Mouse (Mus musculus): Measurements from ENCODE around the gene Itga6. TPM values are rescaled to one million over a fixed set of nuclear protein-coding genes. Genes with fewer than 3 reads are reported as not detected.

The Itga6 gene
- total and polyA plus RNA-seq, 3 experiments = 1.0 to 2.7 TPM; not detected in 1

- no peak for TF ChIP-seq MYB (IDR thresholded peaks at IDR 0.05; ENCODE audit: low read depth, low read length)
- TF ChIP-seq GABPA (IDR thresholded peaks at IDR 0.05; ENCODE audit: low read depth, low read length) = no peak; the same call in 1 of the 2 replicates
- peak; percentile 87 for TF ChIP-seq GATA1 (IDR thresholded peaks at IDR 0.05; ENCODE audit: low read depth, low read length)
- peak; percentile 87 for TF ChIP-seq ETS1 (IDR thresholded peaks at IDR 0.05; ENCODE audit: low read depth, low read length)
- TF ChIP-seq CHD1 (IDR thresholded peaks at IDR 0.05; ENCODE audit: low read depth, low read length) = peak; percentile 16; the same call in 1 of the 2 replicates
- TF ChIP-seq MAFK (IDR thresholded peaks at IDR 0.05; ENCODE audit: borderline replicate concordance, low read depth, low read length) = peak; percentile 72; the same call in 1 of the 2 replicates
- TF ChIP-seq MEF2A (IDR thresholded peaks at IDR 0.05; ENCODE audit: extremely low read depth, insufficient replicate concordance, low read depth, low read length, poor library complexity, severe bottlenecking) = no peak
- TF ChIP-seq ZKSCAN1 (IDR thresholded peaks at IDR 0.05; ENCODE audit: low read depth, low read length) = no peak
- TF ChIP-seq TBP (IDR thresholded peaks at IDR 0.05; ENCODE audit: low read depth, low read length) = peak; percentile 89
These were observed 128.3 kb downstream of the Itga6 start (continued) for GRCm38 (mm10) chr2:71873474-71874322.

DNA sequence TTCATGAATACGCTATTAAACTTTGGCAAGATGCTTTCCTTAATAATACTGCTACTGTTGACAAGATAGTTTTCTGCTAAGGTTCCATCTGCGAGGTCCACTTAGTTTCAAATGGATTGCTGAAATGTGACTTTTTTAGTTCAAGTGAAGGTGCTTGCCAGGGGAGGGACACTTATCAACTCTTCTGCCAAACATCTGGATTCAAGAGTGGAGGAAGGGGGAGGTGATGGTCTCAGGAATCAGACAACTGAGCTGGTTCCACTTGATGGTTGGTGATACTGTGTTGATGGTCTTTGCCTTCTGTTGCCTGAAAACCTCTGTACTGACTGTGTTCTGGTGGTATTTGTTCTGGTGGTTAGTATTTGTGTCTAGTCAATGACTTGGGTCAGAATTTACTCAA is 129.0 kb downstream of the Itga6 start:
- H3K9me3 ChIP-seq (replicated peaks; ENCODE audit: insufficient read depth, low read length) = no peaks in the 10 kb centered on the region
- peaks cover 0 to 17% of the 10 kb centered on the region in 2 experiments; a peak in 2 of 4 replicates for H3K36me3 ChIP-seq (ENCODE audit: control insufficient read depth in 1 of 2, insufficient read depth in 2 of 2, low read length in 2 of 2)
- TF ChIP-seq MYC (IDR thresholded peaks at IDR 0.05; ENCODE audit: low read depth, low read length) (no peak), TAL1 (IDR thresholded peaks at IDR 0.05; ENCODE audit: low read length) (peak; percentile 42)
- no peak overlapping the region for H3K9ac ChIP-seq (ENCODE audit: control insufficient read depth, low read depth, low read length, poor library complexity, severe bottlenecking)
- H3K4me3 ChIP-seq (ENCODE audit: control insufficient read depth in 1 of 2, insufficient read depth in 1 of 2, low read depth in 2 of 2, low read length in 2 of 2) = peak overlapping the region in 1 of 2 experiments; percentile 71; a peak in 2 of 4 replicates
- H3K27ac ChIP-seq (ENCODE audit: control insufficient read depth, low read depth, low read length) = peak overlapping the region; percentile 60
- H3K79me2 ChIP-seq (ENCODE audit: control insufficient read depth, insufficient read depth, low read length, poor library complexity) = no peaks in the 10 kb centered on the region; the same call in 1 of the 2 replicates
- H3K4me1 ChIP-seq (ENCODE audit: control insufficient read depth in 1 of 2, insufficient read depth in 2 of 2, low read length in 2 of 2) = peaks cover 4 to 15% of the 10 kb centered on the region in 2 experiments
- DNase-seq (ENCODE audit: low read depth, low spot score) = peak; percentile 71
- H3K27me3 ChIP-seq (ENCODE audit: control insufficient read depth in 1 of 2, insufficient read depth in 2 of 2, low read length in 2 of 2) = no peaks in the 10 kb centered on the region

- no peak overlapping the region for H3K9ac ChIP-seq (ENCODE audit: control insufficient read depth, low read depth, low read length, poor library complexity, severe bottlenecking)
- H3K4me1 ChIP-seq (ENCODE audit: control insufficient read depth in 1 of 2, insufficient read depth in 2 of 2, low read length in 2 of 2) = peaks cover 4 to 18% of the 10 kb centered on the region in 2 experiments
- H3K27ac ChIP-seq (ENCODE audit: control insufficient read depth, low read depth, low read length) = no peak overlapping the region; the same call in 1 of the 2 replicates
- peaks cover under 1 to 20% of the 10 kb centered on the region in 2 experiments; a peak in 3 of 4 replicates for H3K36me3 ChIP-seq (ENCODE audit: control insufficient read depth in 1 of 2, insufficient read depth in 2 of 2, low read length in 2 of 2)
- H3K27me3 ChIP-seq (ENCODE audit: control insufficient read depth in 1 of 2, insufficient read depth in 2 of 2, low read length in 2 of 2) = no peaks in the 10 kb centered on the region
- no peaks in the 10 kb centered on the region for H3K9me3 ChIP-seq (replicated peaks; ENCODE audit: insufficient read depth, low read length)
- no peak for TF ChIP-seq POLR2AphosphoS2 (IDR thresholded peaks at IDR 0.05; ENCODE audit: low read length)
- TF ChIP-seq NELFE (IDR thresholded peaks at IDR 0.05; ENCODE audit: low read depth, low read length) = no peak
- no peak for TF ChIP-seq TCF12 (IDR thresholded peaks at IDR 0.05; ENCODE audit: low read depth, low read length)
- TF ChIP-seq MXI1 (IDR thresholded peaks at IDR 0.05; ENCODE audit: low read depth, low read length) = no peak
- no peak for TF ChIP-seq MYB (IDR thresholded peaks at IDR 0.05; ENCODE audit: low read depth, low read length)
- no peak for TF ChIP-seq SIN3A (IDR thresholded peaks at IDR 0.05; ENCODE audit: low read length)
- TF ChIP-seq TAL1 (IDR thresholded peaks at IDR 0.05; ENCODE audit: low read length) = no peak
- TF ChIP-seq ETS1 (IDR thresholded peaks at IDR 0.05; ENCODE audit: low read depth, low read length) = no peak
- TF ChIP-seq ELF1 (IDR thresholded peaks at IDR 0.05; ENCODE audit: low read depth, low read length) = no peak
- TF ChIP-seq ZNF384 (IDR thresholded peaks at IDR 0.05; ENCODE audit: low read depth, low read length) = no peak
- TF ChIP-seq USF2 (IDR thresholded peaks at IDR 0.05; ENCODE audit: borderline replicate concordance in 1 of 2, insufficient read depth in 1 of 2, low read depth in 1 of 2, low read length in 2 of 2) = no peak
- no peak for TF ChIP-seq SMC3 (IDR thresholded peaks at IDR 0.05; ENCODE audit: low read depth, low read length)
- no peak overlapping the region for H3K4me3 ChIP-seq (ENCODE audit: control insufficient read depth in 1 of 2, insufficient read depth in 1 of 2, low read depth in 2 of 2, low read length in 2 of 2)
- no peaks in the 10 kb centered on the region; the same call in 1 of the 2 replicates for H3K79me2 ChIP-seq (ENCODE audit: control insufficient read depth, insufficient read depth, low read length, poor library complexity)
- no peak for DNase-seq (ENCODE audit: low read depth, low spot score)
These were observed 129.4 kb downstream of the Itga6 start for GRCm38 (mm10) chr2:71874836-71875235.
